Comparison of ENCODE assay signal across 14 mouse cellular contexts in the genomic region with DNA sequence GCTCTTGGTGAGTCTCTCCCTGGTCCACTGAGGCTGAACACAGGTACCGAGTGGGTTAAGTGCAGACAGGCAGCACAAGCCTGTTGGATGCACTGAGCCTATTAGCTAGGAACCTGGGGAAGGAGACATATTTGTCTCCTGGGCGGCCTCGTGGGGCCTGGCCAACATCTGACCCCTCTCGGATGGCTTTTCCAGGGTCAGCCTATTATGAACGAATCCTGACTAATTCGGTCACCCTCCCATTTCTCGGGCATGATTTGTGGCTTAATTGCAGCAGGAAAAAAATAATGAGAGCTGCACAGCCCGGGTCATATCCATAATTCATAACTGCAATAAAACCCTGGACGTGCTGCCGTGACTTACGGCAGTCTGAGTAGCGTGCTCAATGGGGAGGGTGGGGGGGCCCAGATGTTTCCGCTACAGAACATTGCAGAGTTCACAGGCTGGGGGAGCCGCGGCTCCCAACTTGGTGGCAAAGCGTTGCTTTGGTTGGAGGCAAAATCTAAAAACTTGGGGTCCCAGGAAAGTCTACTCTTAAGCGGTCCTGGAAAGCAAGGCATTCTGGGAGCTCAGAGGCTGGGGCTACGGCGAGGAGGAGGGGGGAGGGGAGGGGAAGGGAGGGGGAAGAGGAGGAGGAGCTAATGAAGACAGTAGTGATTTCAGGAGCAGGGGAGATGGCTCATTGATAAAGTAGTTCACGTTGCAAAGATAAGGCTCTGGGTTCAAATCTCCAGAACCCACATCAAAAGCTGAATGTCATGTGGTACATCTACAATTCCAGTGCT. TPM values are rescaled to one million over a fixed set of nuclear protein-coding genes. Genes with fewer than 3 reads are reported as not detected.
DNase-seq lines count a peak whose midpoint lies in the region; ATAC-seq and TF ChIP-seq lines count a peak whose summit lies in the region.
"Had no signal": no experiment of that assay in that cellular context is flagged by ENCODE, and none has a peak within 500 bp of the region (broad histone marks: within the 10 kb centered on the region; RNA-seq: fewer than 3 reads in every experiment).

No protein-coding gene starts in this region.

- no peak for TF ChIP-seq EP300 in stomach, postnatal 0 days (optimal IDR thresholded peaks at IDR 0.05)

- H3K27me3 ChIP-seq in stomach, embryonic 16.5 days (ENCODE audit: control insufficient read depth, insufficient read depth, low read length), result no peaks in the 10 kb centered on the region
- H3K27me3 ChIP-seq in stomach, postnatal 0 days (ENCODE audit: control insufficient read depth, insufficient read depth, low read length), result no peaks in the 10 kb centered on the region
- H3K27me3 ChIP-seq in hindbrain, postnatal 0 days (ENCODE audit: insufficient read depth, low read length), result no peaks in the 10 kb centered on the region
- peaks cover 20% of the 10 kb centered on the region for H3K27me3 ChIP-seq in limb, embryonic 13.5 days

- WGBS in stomach, embryonic 16.5 days, result 64% methylated on average over 20 of the region's 20 CpGs
- WGBS in stomach, postnatal 0 days, result 67% methylated on average over 20 of the region's 20 CpGs
- WGBS in hindbrain, postnatal 0 days, result 64% methylated on average over 20 of the region's 20 CpGs
- 57% methylated on average over 20 of the region's 20 CpGs for WGBS in limb, embryonic 13.5 days

- no peaks in the 10 kb centered on the region for H3K9me3 ChIP-seq in stomach, embryonic 16.5 days (replicated peaks; ENCODE audit: control insufficient read depth, low read length)
- H3K9me3 ChIP-seq in stomach, postnatal 0 days (ENCODE audit: control insufficient read depth, low read length), result no peaks in the 10 kb centered on the region
- H3K9me3 ChIP-seq in hindbrain, postnatal 0 days (ENCODE audit: low read length), result no peaks in the 10 kb centered on the region
- H3K9me3 ChIP-seq in limb, embryonic 13.5 days, result 0 out of 2 replicates have a peak, but pooled peaks cover 3% of the 10 kb centered on the region
- H3K9me3 ChIP-seq: liver, embryonic 15.5 days had no signal

- no peak for TF ChIP-seq CTCF in stomach, postnatal 0 days (IDR thresholded peaks at IDR 0.05; ENCODE audit: low read depth)
- no peak for TF ChIP-seq CTCF in hindbrain, postnatal 0 days (IDR thresholded peaks at IDR 0.05; ENCODE audit: low read depth)

- H3K4me1 ChIP-seq in stomach, embryonic 16.5 days (ENCODE audit: control insufficient read depth, insufficient read depth, low read length), result no peaks in the 10 kb centered on the region
- no peaks in the 10 kb centered on the region for H3K4me1 ChIP-seq in stomach, postnatal 0 days (replicated peaks; ENCODE audit: control insufficient read depth, insufficient read depth)
- H3K4me1 ChIP-seq in hindbrain, postnatal 0 days (ENCODE audit: insufficient read depth, low read length), result no peaks in the 10 kb centered on the region
- no peaks in the 10 kb centered on the region for H3K4me1 ChIP-seq in limb, embryonic 13.5 days
- H3K4me1 ChIP-seq: liver, embryonic 15.5 days had no signal

- H3K4me2 ChIP-seq in stomach, embryonic 16.5 days (ENCODE audit: low read depth, low read length), result peak overlapping the region; percentile 12; the same call in 1 of the 2 replicates
- no peak overlapping the region for H3K4me2 ChIP-seq in stomach, postnatal 0 days (replicated peaks; ENCODE audit: low read depth)
- H3K4me2 ChIP-seq in hindbrain, postnatal 0 days (ENCODE audit: low read depth, low read length), result no peak overlapping the region
- H3K4me2 ChIP-seq in limb, embryonic 13.5 days (replicated peaks), result peak overlapping the region; percentile 25
- H3K4me2 ChIP-seq: liver, embryonic 15.5 days had no signal

- no peaks in the 10 kb centered on the region for H3K36me3 ChIP-seq in stomach, embryonic 16.5 days (ENCODE audit: control insufficient read depth, insufficient read depth, low read length)
- H3K36me3 ChIP-seq in stomach, postnatal 0 days (ENCODE audit: control insufficient read depth, insufficient read depth, low read length), result no peaks in the 10 kb centered on the region
- no peaks in the 10 kb centered on the region for H3K36me3 ChIP-seq in hindbrain, postnatal 0 days (ENCODE audit: insufficient read depth, low read length)
- no peaks in the 10 kb centered on the region for H3K36me3 ChIP-seq in limb, embryonic 13.5 days
- H3K36me3 ChIP-seq: G1E; liver, embryonic 15.5 days had no signal

- DNase-seq in stomach, postnatal 0 days (ENCODE audit: low spot score), result no peak
- DNase-seq in hindbrain, postnatal 0 days (ENCODE audit: low spot score), result no peak
- DNase-seq in thymus, postnatal 25 days, result no peak
- DNase-seq in left cerebral cortex, adult 9 months (ENCODE audit: low spot score in 2 of 2), result no peak
- DNase-seq in thymus, postnatal 36 days, result no peak
- DNase-seq: cerebellum, postnatal 25 days; gastrocnemius, postnatal 25 days; heart, postnatal 14 days; layer of hippocampus, postnatal 36 days; right cerebral cortex, postnatal 14 days had no signal

- ATAC-seq in stomach, embryonic 16.5 days (ENCODE audit: insufficient read depth, low FRiP score), result no peak
- no peak for ATAC-seq in stomach, postnatal 0 days (ENCODE audit: low FRiP score, low TSS enrichment)
- ATAC-seq in hindbrain, postnatal 0 days, result peak; percentile 41
- no peak for ATAC-seq in limb, embryonic 13.5 days (ENCODE audit: low FRiP score, low read depth)

- no peak overlapping the region for H3K4me3 ChIP-seq in stomach, embryonic 16.5 days (replicated peaks; ENCODE audit: low read length)
- no peak overlapping the region for H3K4me3 ChIP-seq in stomach, postnatal 0 days (ENCODE audit: low read depth, low read length)
- H3K4me3 ChIP-seq in hindbrain, postnatal 0 days (ENCODE audit: low read length), result no peak overlapping the region
- H3K4me3 ChIP-seq in limb, embryonic 13.5 days, result no peak overlapping the region
- H3K4me3 ChIP-seq: liver, embryonic 15.5 days had no signal

- H3K9ac ChIP-seq in stomach, embryonic 16.5 days (ENCODE audit: low read length), result no peak overlapping the region
- H3K9ac ChIP-seq in stomach, postnatal 0 days (ENCODE audit: low read length), result no peak overlapping the region
- no peak overlapping the region for H3K9ac ChIP-seq in hindbrain, postnatal 0 days (replicated peaks; ENCODE audit: low read length)
- no peak overlapping the region for H3K9ac ChIP-seq in limb, embryonic 13.5 days
- H3K9ac ChIP-seq: liver, embryonic 15.5 days had no signal

- no peak overlapping the region for H3K27ac ChIP-seq in stomach, embryonic 16.5 days (ENCODE audit: low read length)
- H3K27ac ChIP-seq in stomach, postnatal 0 days (replicated peaks), result no peak overlapping the region
- no peak overlapping the region for H3K27ac ChIP-seq in hindbrain, postnatal 0 days
- no peak overlapping the region for H3K27ac ChIP-seq in limb, embryonic 13.5 days
- H3K27ac ChIP-seq: liver, embryonic 15.5 days had no signal

RNA-seq across cellular contexts. Expression of gene Serpina3n, which starts 27.6 kb away (rescaled TPM):
- 0.06 TPM in 1 of 2 replicates, not detected in the other for polyA plus RNA-seq in stomach, embryonic 16.5 days (2015; fragmentation: Nextera tagmentation; extraction: Ambion mirVana)
- polyA plus RNA-seq in stomach, postnatal 0 days (2015; fragmentation: Nextera tagmentation; extraction: Ambion mirVana), result 0.53 and 1.6 TPM in 2 replicates
- 12.1 and 14.8 TPM in 2 replicates for total RNA-seq in hindbrain, postnatal 0 days (2014; rRNA removed)
- polyA plus RNA-seq in hindbrain, postnatal 0 days (2015; fragmentation: Nextera tagmentation; extraction: Ambion mirVana), result 6.7 and 8.5 TPM in 2 replicates
- 0.19 and 0.36 TPM in 2 replicates for polyA plus RNA-seq in limb, embryonic 13.5 days (2015; fragmentation: Nextera tagmentation; extraction: Ambion mirVana)
- total RNA-seq: G1E had no signal
- polyA plus RNA-seq: G1E had no signal

RNA-seq across cellular contexts. Expression of gene Gsc, which starts 39.0 kb away (rescaled TPM):
- polyA plus RNA-seq in stomach, embryonic 16.5 days (2015; fragmentation: Nextera tagmentation; extraction: Ambion mirVana), result 0.62 TPM in 1 of 2 replicates, not detected in the other
- 0.38 and 0.46 TPM in 2 replicates for polyA plus RNA-seq in stomach, postnatal 0 days (2015; fragmentation: Nextera tagmentation; extraction: Ambion mirVana)
- total RNA-seq in hindbrain, postnatal 0 days (2014; rRNA removed), result not detected in 2 replicates
- not detected in 2 replicates for polyA plus RNA-seq in hindbrain, postnatal 0 days (2015; fragmentation: Nextera tagmentation; extraction: Ambion mirVana)
- 15.7 and 17.7 TPM in 2 replicates for polyA plus RNA-seq in limb, embryonic 13.5 days (2015; fragmentation: Nextera tagmentation; extraction: Ambion mirVana)
- total RNA-seq: G1E; heart, postnatal 14 days; layer of hippocampus, postnatal 36 days had no signal
- polyA plus RNA-seq: G1E; liver, embryonic 15.5 days had no signal

Comparison
In these comparisons a context has a peak if more than half of its experiments do, and no peak if none do; other contexts are left out.
1. H3K4me2 ChIP-seq: peak in stomach, embryonic 16.5 days (single experiment) and limb, embryonic 13.5 days (single experiment); none in stomach, postnatal 0 days (single experiment) and hindbrain, postnatal 0 days (single experiment).
2. RNA of gene Gsc, which starts 39.0 kb away (polyA plus RNA-seq): 15.7 to 17.7 TPM in limb, embryonic 13.5 days; 0.62 TPM in stomach, embryonic 16.5 days, 0.38 to 0.46 TPM in stomach, postnatal 0 days and not detected in hindbrain, postnatal 0 days; every median in the first group is over 10 times any median in the second.